Mouse (Mus musculus): ENCODE measurements around the gene Mamdc2.

- TF ChIP-seq CTCF (IDR thresholded peaks at IDR 0.05; ENCODE audit: low read depth) (no peak), EP300 (optimal IDR thresholded peaks at IDR 0.05) (no peak)
These were observed 49.1 kb upstream of the Mamdc2 start for GRCm38 (mm10) chr19:23497171-23497917.
